Mouse (Mus musculus): ENCODE measurements around the gene Zfp750. TPM values are rescaled to one million over a fixed set of nuclear protein-coding genes. Genes with fewer than 3 reads are reported as not detected.

Zfp750 gene
- polyA plus RNA-seq, 1 experiment from 2014 or later: 1.8 TPM

Other genes with a start within 250 kb of the Zfp750 start
- 19.5 and 19.7 TPM in 2 replicates for gene Wdr45b, start 164.9 kb downstream of the Zfp750 start, polyA plus RNA-seq (2015; fragmentation: Nextera tagmentation; extraction: Ambion mirVana)
- gene Rab40b, start 131.1 kb downstream of the Zfp750 start, polyA plus RNA-seq (2015; fragmentation: Nextera tagmentation; extraction: Ambion mirVana): 0.56 and 1.2 TPM in 2 replicates
- 28.2 and 36.4 TPM in 2 replicates for gene Fn3krp, start 97.9 kb downstream of the Zfp750 start, polyA plus RNA-seq (2015; fragmentation: Nextera tagmentation; extraction: Ambion mirVana)
- gene Fn3k, start 84.4 kb downstream of the Zfp750 start, polyA plus RNA-seq (2015; fragmentation: Nextera tagmentation; extraction: Ambion mirVana): 35.3 and 38.4 TPM in 2 replicates
- 19.5 and 21.4 TPM in 2 replicates for gene Tbcd, start 67.4 kb downstream of the Zfp750 start, polyA plus RNA-seq (2015; fragmentation: Nextera tagmentation; extraction: Ambion mirVana)
- 1.2 and 1.8 TPM in 2 replicates for gene B3gntl1, start 153.8 kb upstream of the Zfp750 start, polyA plus RNA-seq (2015; fragmentation: Nextera tagmentation; extraction: Ambion mirVana)
- 4.1 and 4.2 TPM in 2 replicates for gene Metrnl, start 182.2 kb upstream of the Zfp750 start, polyA plus RNA-seq (2015; fragmentation: Nextera tagmentation; extraction: Ambion mirVana)